In the genomic region with DNA sequence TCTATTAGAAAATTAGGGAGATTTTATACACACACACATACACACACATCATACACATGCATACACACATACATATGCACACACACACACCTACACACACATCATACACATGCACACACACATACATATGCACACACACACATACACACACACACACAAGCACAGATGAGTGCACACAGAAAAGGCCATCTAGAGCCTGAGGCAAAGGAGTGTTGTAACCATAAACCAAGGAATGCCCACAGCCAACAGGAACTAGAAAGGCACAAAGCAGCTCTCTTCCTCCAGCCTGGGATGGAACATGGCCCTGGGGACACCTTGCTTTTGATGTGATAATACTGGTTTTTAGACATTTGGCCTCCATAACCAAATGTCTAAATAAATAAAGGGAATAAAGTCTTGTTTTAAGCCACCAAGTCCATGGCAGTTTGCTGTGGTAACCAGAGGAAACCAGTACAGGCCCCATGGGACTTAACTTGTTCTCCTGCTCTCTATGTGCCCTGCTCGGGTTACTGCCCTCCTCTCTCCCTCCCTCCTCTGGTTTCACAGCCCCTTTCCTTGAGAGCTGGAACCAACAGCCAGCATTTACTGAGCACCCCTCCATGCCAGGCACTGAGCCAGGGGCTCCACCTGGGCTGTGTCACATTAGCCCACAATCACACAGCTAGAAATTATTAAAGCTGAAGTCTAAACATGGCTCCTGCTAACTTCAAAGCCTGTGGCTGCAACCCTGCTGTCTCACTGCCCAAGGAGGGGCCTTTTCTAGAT, we compare ENCODE assay signal across 7 mouse cellular contexts. TPM values are rescaled to one million over a fixed set of nuclear protein-coding genes. Genes with fewer than 3 reads are reported as not detected.
DNase-seq lines count a peak whose midpoint lies in the region; ATAC-seq lines count a peak whose summit lies in the region.

No protein-coding gene starts in this region.

- ATAC-seq in stomach, embryonic 15.5 days (ENCODE audit: insufficient read depth, low FRiP score, low read depth): 0 out of 2 replicates have a peak, but pooled peaks have one; percentile 47

- H3K4me3 ChIP-seq in limb, embryonic 10.5 days: peak overlapping the region; percentile 15; the same call in 1 of the 2 replicates
- H3K4me3 ChIP-seq in stomach, embryonic 15.5 days (replicated peaks): no peak overlapping the region

- H3K27me3 ChIP-seq in limb, embryonic 10.5 days (ENCODE audit: low read depth, poor library complexity, severe bottlenecking): no peaks in the 10 kb centered on the region
- no peaks in the 10 kb centered on the region for H3K27me3 ChIP-seq in stomach, embryonic 15.5 days (replicated peaks)

- H3K4me1 ChIP-seq in limb, embryonic 10.5 days: peaks cover 39% of the 10 kb centered on the region
- peaks cover 7% of the 10 kb centered on the region; the same call in 1 of the 2 replicates for H3K4me1 ChIP-seq in stomach, embryonic 15.5 days

- intact Hi-C loops in heart, postnatal 10 days (cut with DNase I): loop anchor here (5.0 kb wide), 1 partner anchor 75 kb away; no protein-coding TSS in a partner anchor

- no peak overlapping the region for H3K4me2 ChIP-seq in stomach, embryonic 15.5 days

- no peak overlapping the region for H3K9ac ChIP-seq in stomach, embryonic 15.5 days

- peak overlapping the region; percentile 81 for H3K27ac ChIP-seq in limb, embryonic 10.5 days
- H3K27ac ChIP-seq in stomach, embryonic 15.5 days: peak overlapping the region; percentile 44

- no peaks in the 10 kb centered on the region for H3K9me3 ChIP-seq in limb, embryonic 10.5 days (replicated peaks)
- H3K9me3 ChIP-seq in stomach, embryonic 15.5 days: no peaks in the 10 kb centered on the region

- 8% methylated on average over 1 of the region's 1 CpGs for WGBS in limb, embryonic 10.5 days
- 20% methylated on average over 1 of the region's 1 CpGs for WGBS in stomach, embryonic 15.5 days

- peak; percentile 31 for DNase-seq in ovary, postnatal 14 days (ENCODE audit: low spot score)
- DNase-seq in ovary, postnatal 10 days (ENCODE audit: low spot score): no peak
- DNase-seq in embryo, embryonic 11.5 days (ENCODE audit: low read depth, low spot score): peak; percentile 29
- peak; percentile 36 to 62 for DNase-seq in heart, postnatal 10 days
- DNase-seq in limb, embryonic 10.5 days (ENCODE audit: low spot score): peak; percentile 62
- no peak for DNase-seq in thymus, postnatal 14 days

- H3K36me3 ChIP-seq in limb, embryonic 10.5 days: no peaks in the 10 kb centered on the region
- H3K36me3 ChIP-seq in stomach, embryonic 15.5 days: no peaks in the 10 kb centered on the region

RNA-seq across cellular contexts. Expression of gene Ppp1cb, which starts 46.3 kb away (rescaled TPM):
- 100 to 1,000 TPM; 446 to 490 TPM for total RNA-seq in heart, postnatal 10 days (2021)
- polyA plus RNA-seq in limb, embryonic 10.5 days (2016; fragmentation: Nextera tagmentation; extraction: Ambion mirVana): 206 and 237 TPM in 2 replicates
- polyA plus RNA-seq in stomach, embryonic 15.5 days (2015; fragmentation: Nextera tagmentation; extraction: Ambion mirVana): 234 and 253 TPM in 2 replicates

Comparison
In these comparisons a context has a peak if more than half of its experiments do, and no peak if none do; other contexts are left out.
1. DNase-seq: peak in ovary, postnatal 14 days (single experiment), embryo, embryonic 11.5 days (single experiment), heart, postnatal 10 days (2 of 2) and limb, embryonic 10.5 days (single experiment); none in ovary, postnatal 10 days (single experiment) and thymus, postnatal 14 days (single experiment).